Mouse (Mus musculus) large intestine, adult 2 months (tissue): ENCODE measurements at regions not wholly inside any gene's neighbourhood (a gene's known extent, or its start where the extent isn't known, plus 50 kb on each side); places are given as distances from the start of the nearest gene placed in this dataset.

Source experiments
- DNase-seq: peaks from one replicate; pipeline ENCODE4 v3.0.0-alpha.2; 2012; ENCODE audit warnings: low read depth, low spot score
- WGBS: fragments of 180-500 bp; shearing (Covaris S2); methylation state at CpG from one replicate; pipeline ENCODE4 v1.1.7; 2018; 5-methylcytosine and 5-hydroxymethylcytosine counted together

DNA sequence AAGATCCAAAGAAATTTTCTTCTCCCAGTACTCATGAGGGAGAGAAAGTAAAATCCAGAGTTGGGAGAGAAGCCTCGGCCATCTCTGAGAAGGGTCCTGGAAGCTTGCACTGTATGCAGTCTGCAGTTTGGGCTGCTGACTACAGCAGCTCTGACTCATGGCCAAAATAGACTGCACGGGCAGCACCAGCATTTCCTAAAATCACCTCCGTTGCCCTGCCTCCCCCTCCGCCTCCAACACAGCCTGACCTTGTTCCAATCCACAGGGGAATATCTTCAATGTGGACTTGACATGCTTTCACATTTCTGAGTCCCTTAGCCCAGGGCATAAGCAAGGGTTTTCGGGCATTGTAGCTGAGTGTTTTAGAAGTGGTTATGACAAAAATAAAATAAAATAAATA, 441.3 kb downstream of the Nr2f2 start:
- DNase-seq = no peak
- WGBS = 87% methylated on average over 5 of the region's 5 CpGs

DNA sequence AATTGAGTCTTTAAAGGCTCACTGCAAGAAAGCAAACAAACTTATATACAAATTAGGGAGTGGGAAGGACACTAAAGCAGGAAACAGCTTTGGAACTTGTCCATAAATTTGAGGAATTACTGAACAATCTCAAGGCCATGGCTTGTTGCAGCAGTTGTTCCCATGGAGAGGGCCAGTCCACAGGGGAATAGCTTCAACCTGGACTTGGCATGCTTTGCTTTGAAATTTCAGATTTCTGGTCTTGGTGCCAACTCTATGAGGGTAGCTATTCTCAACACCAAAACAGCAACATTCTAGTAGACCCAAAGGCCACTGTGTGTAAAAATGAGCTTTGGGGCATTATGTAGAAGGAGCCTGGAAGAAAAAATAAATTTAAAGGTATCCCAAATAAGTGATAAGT, 442.0 kb downstream of the Nr2f2 start:
- DNase-seq = no peak

DNA sequence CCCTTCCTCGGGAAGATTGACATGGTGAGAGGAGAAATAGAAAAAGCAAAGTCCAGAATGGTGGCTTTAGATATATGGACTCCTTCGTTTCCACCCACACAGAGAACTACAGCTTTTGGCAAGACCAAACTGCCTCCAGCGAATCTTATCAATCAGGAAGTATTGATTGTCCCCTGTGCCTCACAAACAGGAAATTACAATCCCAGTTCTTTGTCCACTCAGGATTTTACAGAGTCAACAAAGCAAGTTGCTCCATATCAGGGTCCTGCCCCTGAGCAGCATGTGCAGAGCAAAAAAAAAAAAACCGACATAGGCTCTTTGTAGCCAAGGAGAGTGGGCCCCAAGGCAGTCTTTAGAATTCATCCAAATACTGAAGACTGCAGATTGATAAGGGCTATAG, 454.8 kb downstream of the Nr2f2 start:
- WGBS = 63% methylated on average over 4 of the region's 4 CpGs
- DNase-seq = no peak

DNA sequence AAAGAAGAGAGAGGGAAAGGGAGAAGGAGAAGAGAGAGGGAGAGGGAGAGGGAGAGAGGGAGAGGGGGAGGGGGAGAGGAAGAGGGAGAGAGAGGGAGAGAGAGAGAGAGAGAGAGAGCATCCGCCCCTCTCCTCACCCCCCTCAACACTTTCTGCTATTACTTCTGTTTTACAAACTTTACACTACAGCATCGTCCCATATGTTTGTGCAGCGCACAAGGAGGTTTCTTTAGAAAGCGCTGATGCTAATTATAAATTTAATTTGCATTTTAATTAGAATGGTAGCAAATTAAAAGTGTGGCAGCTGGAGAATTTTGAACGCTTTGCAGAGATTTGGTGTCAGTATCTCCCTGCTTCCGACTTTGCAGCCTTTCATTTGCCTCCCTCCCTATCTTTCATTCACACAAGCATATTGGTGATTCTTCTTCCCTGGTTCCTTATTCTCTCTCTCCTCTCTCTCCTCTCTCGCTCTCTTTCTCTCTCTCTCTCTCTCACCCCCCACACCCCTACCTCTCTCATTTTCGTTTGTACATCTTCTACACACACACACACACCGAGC, 476.0 kb downstream of the Nr2f2 start:
- WGBS = 71% methylated on average over 9 of the region's 9 CpGs
- no peak for DNase-seq

DNA sequence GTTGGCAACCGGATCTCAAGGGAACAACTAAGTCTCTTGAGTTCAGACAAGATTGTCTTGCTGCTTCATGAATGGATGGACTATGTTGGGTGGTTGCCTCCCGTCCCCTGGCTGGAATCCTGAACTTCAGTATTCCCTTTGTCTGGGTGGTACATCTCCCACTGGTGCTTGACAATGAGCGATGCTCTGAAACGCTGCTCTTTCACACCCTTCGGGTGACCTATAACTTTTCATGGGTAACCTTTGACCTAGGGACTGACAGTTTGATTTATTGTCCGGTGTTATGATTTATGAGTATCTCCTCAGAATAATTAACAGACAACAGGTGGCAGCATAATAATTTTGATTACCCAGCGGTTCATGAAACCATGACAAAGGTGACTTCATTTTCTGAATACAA, 478.3 kb downstream of the Nr2f2 start:
- 69% methylated on average over 7 of the region's 7 CpGs for WGBS
- no peak for DNase-seq

DNA sequence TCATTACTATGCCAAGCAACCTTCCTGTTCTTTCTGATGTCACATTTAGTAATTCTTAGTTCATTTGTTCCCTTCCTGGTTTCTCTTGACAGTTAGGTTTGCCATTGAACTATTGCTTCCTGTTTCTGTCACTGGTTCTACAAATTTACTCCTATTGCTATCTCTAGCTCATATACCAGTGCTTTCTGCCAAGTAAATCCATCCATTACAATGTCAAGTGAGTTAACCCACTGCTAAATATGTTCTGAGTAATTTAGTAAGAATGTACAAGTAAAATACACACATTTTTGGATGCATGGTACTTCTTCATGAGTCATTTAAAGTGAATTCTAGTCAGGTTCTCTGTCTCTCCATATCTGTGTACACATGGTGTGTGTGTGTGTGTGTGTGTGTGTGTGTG, 489.5 kb downstream of the Nr2f2 start:
- DNase-seq = no peak

DNA sequence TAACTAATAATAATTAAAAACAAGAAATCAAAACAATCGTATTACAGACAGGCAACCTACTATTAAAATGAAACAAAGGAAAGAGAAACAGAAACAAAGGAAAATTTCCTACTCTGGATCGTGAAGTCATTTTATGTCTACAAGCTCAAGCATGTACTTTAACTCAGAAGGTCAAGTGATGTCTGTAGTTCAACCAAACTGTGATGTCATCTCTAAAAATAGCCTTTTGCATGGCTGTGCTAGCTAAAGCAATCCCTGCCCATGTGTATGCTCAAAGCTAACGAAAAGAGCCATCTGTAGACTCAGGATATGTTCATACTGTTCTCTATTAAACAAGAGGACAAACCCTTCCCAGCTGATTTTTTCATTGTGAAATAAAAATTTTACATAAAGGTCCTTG, 500.7 kb downstream of the Nr2f2 start:
- 62% methylated on average over 3 of the region's 3 CpGs for WGBS
- no peak for DNase-seq

DNA sequence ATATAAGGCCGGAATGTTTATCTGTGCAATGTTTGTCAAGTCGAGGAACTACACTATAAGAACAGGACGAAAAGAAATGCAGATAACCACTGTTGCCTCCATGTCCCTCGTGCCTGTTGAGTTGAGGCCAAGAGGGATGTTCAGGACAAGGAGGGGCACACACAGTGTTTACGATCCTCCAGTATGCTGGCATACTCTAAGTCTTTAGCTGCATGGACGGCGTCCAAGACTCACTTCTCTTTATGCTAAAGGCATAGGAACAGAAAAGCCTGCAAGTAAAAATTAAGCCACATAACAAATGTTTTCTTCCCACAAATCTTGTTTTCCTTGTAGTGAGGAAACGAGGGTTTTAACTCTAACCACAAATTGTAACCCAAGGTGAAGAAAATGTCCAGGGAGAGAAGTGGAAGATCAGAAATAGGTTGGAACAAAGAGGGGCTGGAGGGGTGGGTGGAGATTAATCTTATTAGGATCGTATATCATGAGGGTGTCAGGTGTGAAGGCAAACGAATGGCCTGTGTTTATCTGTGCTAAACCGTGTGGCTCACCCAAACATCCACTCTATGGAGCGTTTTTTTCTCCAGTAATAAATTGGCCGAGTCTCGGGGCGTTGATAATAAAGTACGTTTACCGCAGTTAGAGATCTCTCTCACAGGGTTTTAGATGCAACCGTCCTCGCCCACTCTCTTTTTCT, 521.8 kb downstream of the Nr2f2 start:
- DNase-seq = no peak
- 30% methylated on average over 19 of the region's 19 CpGs for WGBS

DNA sequence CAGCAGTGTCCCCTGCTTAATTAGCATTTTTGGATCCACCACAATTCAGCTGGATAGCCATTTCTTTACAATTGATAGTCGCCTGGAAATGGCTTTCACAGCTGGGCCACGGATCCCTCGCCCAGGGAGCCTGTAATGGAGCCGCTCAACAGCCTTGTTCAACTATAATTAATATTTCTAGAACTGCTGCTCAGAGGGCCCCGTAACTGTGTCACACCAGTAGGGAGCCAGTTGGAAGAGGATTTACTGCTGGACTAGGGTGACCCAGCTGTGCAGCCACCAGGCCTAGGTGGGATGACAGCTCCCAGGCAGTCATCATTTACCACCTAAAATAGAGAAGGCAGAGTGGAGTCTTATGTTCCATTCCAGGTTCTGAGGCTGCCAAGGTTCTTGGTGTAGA, 529.2 kb downstream of the Nr2f2 start:
- DNase-seq = no peak
- WGBS = 90% methylated on average over 5 of the region's 5 CpGs

DNA sequence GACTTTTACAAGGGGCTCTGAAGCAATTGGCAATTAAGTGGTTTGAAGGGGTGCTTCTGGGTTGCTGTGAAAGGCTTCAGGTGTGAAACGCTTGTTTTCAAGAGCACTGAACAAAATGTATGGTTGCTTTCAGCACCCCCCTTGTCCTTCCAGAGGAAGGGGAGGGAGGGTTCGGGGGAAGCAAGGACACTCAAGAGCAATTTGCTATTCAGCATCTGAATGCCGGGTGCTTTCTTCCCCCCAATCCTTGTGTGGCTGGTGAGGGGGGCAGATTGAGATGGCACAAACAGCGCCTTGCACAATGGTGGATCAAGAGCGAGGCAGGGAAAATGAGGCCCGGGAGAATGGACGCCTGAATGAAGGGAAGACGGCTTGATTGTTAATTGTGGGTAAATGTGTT, 539.3 kb downstream of the Nr2f2 start:
- WGBS = 53% methylated on average over 8 of the region's 8 CpGs
- no peak for DNase-seq

DNA sequence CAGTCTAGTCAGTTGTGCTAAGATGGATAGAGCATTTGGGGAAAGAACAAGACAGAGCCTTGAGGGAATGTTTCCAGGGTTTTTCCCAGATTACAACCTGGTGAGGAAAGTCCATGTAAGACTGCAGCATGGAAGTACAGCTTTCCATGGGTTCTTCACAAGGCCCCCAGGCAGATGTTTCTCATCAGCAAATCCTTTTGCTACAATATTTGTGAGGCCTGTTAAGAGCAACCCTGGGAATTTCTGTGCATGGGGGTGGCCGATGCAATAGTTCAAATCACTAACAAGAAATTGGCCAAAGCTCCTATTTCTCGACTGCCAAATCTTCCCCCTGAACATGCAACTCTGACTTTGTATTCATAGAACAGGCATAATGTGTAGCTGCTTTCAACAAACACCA, 546.0 kb downstream of the Nr2f2 start:
- no peak for DNase-seq
- WGBS = 64% methylated on average over 2 of the region's 2 CpGs

DNA sequence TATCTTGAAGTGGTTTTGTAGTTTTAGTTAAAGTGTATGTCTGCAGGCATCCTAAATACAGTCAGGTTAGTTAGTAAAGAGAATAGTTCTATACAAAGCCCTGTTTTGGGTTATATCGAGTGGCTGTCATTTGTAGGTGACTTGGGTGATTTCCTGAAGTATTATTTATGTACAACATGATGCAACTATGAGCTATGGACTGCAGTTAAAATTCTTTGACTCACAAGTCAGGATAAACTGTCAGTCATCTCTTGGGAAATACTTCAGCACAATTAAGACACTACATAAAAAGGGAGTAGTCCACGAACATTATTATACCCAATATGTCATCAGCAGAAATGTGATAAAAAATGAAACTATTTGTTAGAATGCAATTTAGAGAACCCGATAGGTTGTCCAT, 554.2 kb downstream of the Nr2f2 start:
- 66% methylated on average over 3 of the region's 3 CpGs for WGBS
- DNase-seq = no peak

DNA sequence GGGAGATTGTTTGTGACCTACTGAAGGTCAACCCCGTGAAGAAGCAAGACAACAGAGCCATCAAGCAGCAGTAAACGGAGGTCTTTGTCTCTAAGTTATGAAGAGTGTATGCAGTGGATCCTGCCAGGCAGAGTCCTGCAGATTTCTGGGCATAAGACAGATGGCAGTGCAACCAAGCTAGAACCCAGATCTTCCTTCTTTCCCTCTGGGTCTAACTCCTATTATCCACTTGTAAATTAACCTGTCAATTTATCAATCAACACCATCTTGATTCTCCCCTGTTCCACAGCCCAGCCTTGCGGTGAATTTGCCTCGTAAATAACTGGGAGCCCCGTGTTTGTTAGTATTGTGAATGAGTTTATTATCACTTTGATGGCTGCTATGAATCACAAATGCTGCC, 555.7 kb downstream of the Nr2f2 start:
- no peak for DNase-seq
- WGBS = 7% methylated on average over 5 of the region's 5 CpGs

DNA sequence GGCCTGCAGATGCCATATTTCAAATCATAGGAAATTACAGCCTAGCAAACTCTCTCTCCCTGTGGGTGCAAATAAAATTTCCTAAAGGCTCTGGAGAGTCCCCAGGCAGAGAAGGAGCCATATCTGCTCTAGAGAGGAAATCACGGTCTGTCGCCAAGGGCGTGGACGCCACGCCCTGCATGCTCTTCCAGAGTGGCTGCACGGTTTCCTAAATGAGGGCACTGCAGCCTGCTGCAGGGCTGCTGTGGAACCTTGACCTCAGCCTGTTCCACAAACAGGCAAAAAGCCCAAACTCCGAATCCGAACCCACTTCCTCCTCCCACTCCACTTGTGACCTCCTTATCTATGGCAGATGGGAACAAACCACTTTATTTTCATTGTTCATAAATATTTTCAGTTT, 559.3 kb downstream of the Nr2f2 start:
- 12% methylated on average over 8 of the region's 8 CpGs for WGBS
- no peak for DNase-seq

DNA sequence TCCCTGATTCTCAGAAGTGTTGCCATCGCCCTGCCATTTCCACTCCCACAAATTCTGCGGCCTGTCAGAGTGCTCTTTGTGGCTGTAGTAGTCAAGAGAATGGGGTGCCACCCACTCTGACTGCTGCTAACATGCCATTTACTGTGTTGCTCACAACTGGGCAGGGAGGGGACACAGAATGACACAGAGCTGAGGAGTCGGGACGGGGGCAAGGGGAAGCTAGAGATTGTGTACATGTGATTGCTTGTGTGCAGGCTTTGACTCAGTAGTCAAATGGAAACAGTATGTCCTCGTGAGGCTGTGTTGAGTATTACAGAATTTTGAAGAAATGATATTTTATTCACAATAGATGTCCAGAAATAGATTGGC, 595.6 kb downstream of the Nr2f2 start:
- 70% methylated on average over 5 of the region's 5 CpGs for WGBS
- no peak for DNase-seq

DNA sequence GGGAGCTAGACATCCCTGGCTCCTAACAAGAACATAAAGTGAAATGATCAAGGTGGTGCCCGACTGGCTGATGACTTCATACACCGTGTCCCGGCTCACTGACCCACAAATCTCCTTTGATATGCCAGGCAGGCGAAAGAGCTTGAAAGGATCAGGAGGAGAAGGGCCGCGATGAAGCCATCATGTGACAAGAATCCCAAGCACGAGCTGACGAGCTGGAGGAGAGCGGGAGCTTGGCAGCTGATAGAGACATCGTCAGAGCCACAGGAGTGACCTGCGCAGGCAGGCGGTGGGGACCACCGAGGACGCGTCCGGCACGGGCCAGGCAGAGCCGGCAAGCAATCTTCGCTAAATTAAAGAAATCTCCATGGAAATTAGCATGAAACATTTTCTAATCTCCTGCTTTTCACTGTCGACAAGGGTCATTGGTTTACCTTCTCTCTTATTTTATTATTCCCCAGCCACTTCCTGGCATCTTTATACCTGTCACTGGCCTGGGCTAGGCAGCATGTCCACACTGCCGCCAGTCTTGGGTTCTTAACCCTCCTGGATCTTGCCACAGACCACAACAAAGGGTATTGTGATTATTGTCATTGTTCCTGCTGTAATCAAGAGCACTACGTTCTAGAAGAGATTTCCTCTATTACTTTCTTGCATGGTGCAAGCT, 596.1 kb downstream of the Nr2f2 start:
- DNase-seq = no peak
- WGBS = 68% methylated on average over 22 of the region's 22 CpGs

DNA sequence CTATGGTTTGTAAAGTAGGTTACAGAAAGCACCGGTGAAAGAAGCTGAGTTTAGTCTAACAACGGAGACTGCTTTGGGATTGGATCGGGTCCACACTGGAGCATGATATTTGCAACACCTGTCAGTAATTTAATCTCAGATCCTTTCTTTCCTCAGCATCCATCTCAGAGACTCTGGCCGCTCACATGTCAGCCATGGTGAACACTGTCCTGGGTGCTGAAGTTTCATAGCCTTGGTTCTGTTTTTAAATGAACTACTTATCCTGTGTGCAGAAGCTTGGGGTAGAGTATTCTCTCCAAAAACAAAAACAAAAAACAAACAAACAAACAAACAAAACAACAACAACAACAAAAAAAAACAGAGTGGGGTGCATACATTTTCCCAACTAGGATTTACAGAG, 600.1 kb downstream of the Nr2f2 start:
- WGBS = 58% methylated on average over 4 of the region's 4 CpGs
- no peak for DNase-seq

DNA sequence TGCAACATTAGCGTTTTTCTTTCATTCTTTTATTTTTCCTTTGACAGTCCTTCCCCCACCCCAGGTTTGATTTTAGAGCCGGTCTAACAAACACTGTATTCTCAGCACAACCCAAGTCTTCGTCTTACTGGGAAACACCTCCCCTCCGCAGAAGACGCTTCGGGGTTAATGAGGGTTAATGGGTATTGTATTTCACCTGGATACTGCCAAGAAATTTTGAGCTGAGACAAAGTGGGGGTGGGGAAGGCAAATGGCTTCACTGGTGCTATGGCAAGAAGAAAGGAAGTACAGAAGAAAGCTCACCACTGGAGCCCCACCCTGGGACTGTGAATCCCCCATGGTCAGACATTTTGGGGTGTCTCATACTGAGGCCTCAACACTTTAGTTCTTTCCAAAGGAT, 626.0 kb downstream of the Nr2f2 start:
- DNase-seq = no peak
- WGBS = 45% methylated on average over 6 of the region's 6 CpGs

DNA sequence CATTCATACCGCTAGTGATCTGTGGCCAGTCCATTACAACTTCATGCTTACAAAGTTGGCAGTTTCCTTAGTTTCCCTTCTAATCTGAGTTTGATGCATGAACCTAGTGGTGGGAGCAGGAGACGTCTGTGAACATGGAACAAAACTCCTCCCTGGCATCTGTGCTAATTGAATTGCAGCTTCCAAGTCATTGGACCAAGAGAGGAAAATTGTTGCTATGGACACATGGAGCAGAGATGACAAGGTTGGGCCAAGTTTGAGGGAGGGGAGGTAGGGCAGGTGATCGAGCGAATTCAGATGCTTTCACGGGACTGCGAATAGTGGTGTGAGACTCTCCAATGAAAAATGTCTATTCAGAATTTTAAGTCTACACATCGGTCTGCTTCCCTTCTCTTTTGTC, 627.5 kb downstream of the Nr2f2 start:
- WGBS = 90% methylated on average over 7 of the region's 7 CpGs
- no peak for DNase-seq

DNA sequence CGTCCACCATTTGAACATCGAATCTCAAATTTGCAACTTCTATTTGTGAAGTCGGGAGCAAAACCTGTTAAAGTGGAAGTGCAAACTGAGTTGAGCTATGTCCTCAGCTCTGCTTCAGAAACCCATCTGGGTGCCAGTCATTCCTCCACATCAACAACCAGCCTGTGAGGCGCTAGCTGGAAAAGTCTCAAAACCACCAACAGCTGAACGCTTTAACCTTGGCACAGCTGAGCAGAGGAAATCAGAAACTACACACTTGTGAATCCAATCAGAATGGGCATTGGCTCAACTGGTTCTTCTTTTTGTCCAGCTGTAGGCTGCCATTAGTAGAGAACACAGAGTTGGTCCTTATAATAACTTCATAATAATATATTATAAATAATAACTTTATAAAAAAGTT, 651.5 kb downstream of the Nr2f2 start:
- DNase-seq = no peak
- 84% methylated on average over 5 of the region's 5 CpGs for WGBS

DNA sequence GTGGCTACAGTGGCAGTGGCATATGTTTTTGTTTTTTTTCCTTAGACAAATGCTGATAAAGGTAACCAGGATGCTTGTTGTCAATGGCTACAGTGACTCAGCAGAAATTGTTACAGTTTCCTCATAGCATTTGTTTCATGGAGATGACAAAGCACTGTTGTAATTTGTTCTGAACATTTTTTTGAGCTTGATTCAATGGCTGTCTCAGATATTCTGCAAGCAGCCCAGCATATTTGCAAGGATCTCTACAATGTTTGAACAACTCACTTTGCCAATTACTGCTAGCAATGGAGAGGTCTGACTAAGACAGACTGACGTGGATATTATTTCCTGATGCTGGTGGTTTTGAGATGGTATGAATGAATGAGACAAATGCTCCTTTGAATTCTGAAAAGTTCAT, 696.3 kb downstream of the Nr2f2 start:
- no peak for DNase-seq
- WGBS = 51% methylated on average over 1 of the region's 1 CpGs

DNA sequence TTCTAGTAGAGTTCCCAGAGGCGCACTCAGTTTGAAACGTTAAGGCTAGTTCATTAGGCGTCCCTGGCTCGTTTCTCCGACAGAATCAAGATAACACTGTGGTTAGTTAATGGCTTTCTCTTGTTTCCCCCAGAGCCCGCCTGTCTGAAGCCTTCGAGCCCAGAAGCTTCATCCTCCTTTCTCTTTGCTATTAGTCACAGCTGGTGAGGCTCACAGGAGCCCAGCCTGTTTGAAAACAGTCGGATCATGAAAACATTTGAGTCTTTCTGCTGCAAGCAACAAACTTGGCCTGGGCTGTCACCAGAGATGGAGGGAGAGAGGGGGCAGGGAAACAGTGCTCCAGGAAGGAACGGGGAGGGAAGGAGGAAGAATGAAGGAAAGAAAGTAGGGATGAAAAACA, 711.0 kb downstream of the Nr2f2 start:
- no peak for DNase-seq
- 12% methylated on average over 9 of the region's 9 CpGs for WGBS
